Mouse (Mus musculus) small intestine, adult 2 months (tissue): Measurements from ENCODE around the gene Adrb1.

Source experiments
- CTCF ChIP-seq: fragments of 200-500 bp; IDR thresholded peaks from 2 replicates; pipeline ENCODE4 v1.5.1; 2012; ENCODE audit warnings: low read depth, mild to moderate bottlenecking, control low read depth, inconsistent platforms, low read length, moderate library complexity, mixed read lengths; ENCODE audit not compliant: insufficient replicate concordance, insufficient read length; ENCODE audit errors: extremely low read depth
- POLR2A ChIP-seq: fragments of 200-500 bp; IDR thresholded peaks from 2 replicates; pipeline ENCODE4 v1.6.1; 2012; ENCODE audit warnings: low read depth, mild to moderate bottlenecking, control low read depth, inconsistent platforms, low read length, moderate library complexity

GRCm38 (mm10) chr19:56745061-56745460 is 23.1 kb downstream of the Adrb1 start:
- TF ChIP-seq CTCF (no peak), POLR2A (no peak)
